Mouse (Mus musculus) right cerebral cortex, postnatal 4 days (tissue): Measurements from ENCODE around the gene Lmx1b.

ENCODE experiments used
- DNase-seq: peaks from one replicate; pipeline ENCODE4 v3.0.0-alpha.2; 2022

The Lmx1b gene

DNA sequence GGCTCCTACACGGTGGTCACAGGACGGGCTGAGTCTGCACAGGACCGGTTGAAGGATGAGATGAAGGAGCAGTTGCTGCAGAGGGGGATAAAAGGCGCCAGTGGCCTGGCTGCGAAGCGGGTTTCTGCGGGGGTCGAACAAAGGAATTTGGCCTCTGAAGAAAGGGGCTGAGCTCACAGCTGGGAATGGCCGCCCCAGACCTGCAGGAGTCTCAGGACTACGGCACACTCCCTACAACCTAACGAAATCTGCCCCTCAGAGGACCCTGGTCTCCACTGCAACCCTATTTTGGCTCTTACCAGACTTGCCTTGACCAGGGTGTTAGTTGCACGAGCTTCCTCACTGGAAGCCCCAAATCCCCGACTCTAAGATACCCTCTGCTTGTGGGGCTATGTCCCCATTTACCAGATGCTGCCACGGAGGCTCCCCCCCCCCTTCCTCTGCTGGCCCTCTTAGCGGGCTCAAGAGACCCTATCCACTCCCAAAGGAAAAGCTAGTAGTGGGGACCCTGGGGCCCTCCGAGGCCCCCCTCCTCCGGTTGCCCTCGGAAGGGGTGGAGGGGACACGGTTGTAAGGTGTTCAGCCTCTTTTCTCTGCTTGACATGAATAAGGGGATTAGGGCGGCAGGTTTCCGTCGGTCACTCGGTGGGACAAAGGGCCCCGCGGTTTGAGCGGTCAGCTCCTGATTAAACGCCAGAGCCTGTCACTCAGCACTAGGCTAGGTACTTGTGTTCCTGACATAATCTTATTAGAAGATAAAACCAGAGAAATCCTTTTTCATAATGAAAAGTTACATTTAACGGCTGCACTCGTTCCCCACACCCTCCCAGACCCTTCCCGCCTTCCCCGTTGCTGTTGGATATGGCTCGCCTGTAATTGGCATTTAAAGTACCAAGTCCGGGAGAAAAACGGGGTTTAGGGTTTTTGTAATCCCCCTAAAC is 10.0 kb downstream of the Lmx1b start:
- DNase-seq: no peak

DNA sequence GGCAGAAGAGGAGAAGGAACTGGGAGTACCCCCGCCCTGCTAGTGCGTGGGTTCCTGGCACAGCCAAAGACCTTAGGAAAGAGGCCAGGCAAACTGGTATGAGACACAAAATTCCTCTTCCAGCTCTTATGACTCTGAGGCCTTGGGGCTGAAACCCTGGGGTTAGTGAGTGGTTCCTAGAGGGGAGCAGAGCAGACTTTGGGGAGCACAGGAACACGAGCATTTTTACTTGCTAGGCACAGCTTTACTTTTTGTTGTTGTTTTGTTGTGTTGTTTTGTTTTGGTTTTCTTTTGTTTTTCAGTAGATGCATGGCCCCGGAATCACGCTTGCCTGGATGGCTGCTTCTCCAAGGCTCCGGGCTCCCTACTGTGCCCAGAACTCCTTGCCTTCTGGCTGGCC is 10.7 kb downstream of the Lmx1b start:
- DNase-seq: no peak

DNA sequence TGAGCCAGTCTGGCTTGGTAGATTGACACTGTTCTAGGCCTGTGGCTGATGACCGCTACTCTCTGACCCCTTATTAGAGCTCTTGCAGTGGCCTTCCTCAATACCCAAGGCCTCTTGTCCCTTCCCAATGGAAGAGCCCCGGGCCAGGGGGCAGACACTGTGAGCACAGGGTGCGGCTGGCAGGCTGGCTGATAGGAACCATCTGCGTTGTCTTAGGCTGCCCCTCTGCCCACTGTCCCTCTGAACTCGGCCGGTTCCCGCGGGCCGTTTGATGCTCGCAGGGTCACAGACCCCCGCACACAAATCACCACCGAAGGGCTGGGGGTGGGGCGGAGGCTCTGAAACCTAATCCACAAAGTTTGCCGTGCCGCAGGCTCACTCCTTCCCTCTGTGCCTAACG is 11.5 kb downstream of the Lmx1b start:
- DNase-seq: no peak

DNA sequence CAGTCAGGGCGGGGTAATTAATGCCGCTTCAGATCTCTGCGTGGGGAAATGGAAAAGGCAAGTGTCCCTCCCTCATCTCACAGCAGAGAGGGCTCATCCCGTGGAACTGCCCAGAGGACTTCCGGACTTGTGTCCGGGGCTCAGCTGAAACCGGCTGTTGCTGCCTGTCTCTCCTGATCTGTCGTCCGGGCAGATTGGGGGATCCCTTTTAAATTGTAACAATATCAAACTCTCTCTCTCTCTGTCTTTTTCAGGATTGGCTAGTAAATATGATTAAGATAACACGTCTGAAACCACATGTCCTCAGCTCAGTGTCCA is 13.3 kb downstream of the Lmx1b start:
- DNase-seq: no peak

DNA sequence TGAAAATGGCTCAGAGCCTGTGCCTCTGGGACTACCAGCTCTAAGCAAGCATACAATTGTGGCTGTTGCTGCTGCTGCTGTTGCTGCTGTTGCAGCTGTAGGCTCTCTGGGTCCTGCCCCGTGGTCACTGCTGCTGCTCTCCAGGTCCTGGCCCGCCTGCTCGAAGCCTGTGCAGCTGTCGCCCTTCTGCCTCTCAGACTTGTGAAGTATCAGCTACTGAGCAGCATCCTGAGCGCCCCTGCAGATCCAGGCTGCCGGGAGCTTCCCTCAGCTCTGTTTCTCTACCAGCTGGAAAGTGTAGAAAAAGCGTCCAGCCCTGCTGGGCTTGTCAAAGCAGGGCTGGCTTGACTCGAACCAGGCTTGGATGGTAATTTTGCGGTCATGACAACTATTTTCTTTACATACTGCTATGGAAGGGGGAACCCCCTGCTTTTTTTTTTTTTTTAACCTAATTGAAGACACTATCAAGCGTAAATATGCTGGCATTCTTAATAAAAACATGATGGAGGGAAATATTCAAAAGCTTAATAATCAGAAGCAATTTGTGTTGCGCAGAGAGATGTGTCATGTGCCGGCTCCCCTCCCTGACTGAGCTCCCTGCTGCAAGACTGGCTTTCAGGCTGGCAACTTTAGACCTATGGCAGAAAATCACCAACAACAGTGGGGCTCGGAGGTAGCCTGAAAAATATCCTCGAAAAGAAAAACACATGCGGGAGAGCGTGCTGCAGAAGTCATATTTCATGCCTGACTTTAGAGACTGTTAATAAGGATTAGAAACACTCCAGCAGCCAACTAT is 13.9 kb downstream of the Lmx1b start:
- DNase-seq: no peak

DNA sequence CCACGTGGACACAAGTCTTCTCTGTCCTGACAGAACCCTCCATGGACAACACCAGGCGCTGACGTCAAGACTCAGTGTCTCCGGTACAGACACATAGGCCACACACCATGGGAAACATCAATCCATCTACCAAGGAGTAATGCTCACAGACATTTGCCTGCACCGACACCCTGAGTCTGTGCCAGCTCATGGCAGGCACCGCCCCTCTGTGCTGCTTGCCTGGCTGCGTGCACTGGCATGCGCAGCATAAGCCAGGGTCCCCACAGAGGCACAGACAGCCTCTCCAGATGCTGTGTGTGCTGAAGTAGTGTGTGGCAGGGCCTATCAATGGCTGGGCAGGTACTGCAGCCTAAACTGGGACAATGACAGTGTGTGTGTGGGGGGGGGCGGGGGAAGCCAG is 22.6 kb downstream of the Lmx1b start:
- DNase-seq: no peak

DNA sequence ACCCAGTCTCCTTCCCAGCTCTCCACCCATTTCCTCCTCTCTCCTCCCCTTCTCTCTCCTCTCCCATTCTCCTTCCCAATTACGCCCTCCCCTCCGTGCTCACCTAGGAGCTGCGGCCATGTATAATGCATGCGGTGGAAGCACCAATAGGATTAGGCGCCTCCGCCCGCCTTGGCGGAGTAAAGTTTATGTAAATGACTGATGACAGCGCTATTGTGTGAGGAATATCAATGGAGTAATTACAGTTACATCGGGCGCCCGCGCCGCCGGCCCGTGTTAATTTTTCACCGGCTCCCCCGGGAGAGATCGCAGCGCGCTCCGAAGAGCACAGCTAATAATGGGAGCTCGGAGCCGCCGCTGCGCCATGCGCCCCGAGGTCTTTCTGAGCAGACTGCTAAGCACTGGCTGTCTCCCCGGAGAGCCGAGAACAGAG is 23.9 kb downstream of the Lmx1b start:
- DNase-seq: no peak

DNA sequence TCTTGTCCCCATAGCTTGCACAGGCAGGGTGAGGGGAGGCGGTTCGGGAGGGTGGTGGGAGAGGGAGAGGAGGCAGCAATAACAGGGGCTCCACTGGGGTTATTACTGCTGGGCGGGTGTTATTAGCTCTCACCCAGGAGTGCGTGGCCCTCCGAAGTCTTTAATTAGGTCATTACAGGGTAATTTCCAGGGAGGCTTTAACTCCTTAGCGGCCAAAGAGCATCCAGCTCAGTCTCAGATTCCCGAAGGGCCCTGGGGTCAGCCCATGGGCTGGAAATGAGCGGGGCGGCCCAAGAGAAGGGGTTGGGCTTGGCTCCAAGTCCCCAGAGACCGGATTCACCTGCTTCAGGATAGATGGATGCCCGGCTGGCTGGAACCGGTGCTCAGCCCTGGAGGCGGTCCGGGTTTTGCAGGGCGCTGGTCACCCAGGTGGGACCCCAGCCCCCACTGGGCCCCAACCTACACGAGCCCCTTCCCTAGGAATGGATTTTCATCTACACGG is 24.4 kb downstream of the Lmx1b start:
- DNase-seq: no peak

DNA sequence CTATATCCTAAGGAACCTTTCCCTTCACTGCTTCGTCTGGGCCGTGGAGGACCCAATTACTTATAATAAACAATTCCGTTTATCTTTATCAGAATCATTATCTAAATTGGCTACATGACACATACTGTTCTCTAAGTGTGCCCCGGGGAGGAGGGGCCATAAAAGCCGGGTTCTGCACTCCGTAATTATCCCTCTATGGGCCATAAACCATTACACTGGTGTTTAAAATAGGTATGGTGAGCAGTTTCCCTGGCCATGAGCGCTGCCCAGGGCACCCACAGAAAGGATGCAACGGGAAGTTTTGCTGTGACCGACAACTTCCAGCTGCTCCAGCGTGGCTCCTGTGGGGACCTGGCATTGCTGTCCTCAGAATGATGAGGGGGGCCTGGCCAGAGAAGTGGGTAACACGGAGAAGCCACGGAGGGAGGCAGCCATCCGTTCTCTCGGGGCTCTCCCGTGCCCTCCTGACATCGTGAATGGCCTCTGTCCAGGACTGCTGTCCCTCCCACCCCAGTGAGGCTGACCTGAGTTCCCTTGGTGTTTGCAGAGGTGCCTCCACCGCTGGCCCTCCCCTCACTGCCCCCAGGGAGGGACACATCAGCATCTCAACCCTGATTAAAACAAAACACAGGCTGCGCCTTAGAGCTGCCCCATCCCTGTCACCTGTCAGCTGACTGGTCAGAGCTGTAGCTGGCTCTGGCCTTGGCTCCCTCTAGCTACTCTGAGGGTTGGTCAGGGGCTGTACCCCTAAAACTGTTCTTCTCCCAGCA is 34.6 kb downstream of the Lmx1b start:
- DNase-seq: no peak

DNA sequence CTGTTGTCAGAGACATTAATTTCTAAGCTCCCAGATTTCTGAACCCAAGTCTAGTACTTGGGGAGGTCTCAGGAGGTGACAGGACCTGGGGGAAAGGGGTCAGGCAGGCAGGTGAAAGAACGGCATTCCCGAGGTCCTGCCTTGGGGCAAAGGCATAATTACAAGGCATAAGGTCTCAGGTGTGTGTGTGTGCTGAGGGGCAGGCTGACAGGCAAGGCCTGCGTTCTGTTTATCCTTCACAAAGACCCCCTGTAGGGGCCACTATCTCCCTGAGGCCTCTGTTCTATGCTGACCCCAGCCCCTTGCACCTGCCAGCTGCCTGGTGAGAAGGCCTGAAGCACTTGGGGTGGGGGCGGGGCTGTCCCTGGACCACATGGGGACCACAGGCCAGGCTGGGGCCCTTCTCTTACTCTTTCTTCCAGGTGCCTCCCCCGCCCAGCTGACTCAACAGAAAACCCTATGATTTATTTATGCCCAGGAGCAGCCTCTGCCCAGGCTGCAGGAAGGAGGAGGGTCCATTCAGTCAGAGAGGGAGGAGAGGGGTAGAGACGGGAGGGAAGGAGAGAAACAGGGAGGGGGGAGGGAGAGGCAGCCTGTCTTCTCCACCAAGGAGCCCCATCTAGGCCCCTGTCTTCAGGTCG is 35.3 kb downstream of the Lmx1b start:
- no peak for DNase-seq

DNA sequence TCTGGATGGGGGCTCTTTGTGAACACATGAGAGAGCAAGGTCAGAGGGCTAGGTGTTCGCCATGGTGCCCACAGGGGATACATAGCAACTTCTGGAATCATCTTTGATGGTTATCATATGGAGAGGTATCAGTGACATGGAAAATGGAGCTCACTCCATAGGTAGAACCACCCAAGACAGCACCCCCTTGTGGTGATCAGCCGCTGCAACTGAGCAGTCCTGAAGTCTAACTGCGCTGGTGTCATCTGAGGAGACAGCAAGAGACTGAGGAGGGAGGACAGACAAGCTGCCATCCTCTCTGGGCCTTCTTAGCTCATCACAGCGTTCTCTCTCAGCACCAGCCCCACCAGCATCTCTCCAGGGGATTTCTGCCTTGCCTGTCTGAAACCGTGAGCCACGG is 39.8 kb downstream of the Lmx1b start:
- DNase-seq: no peak

DNA sequence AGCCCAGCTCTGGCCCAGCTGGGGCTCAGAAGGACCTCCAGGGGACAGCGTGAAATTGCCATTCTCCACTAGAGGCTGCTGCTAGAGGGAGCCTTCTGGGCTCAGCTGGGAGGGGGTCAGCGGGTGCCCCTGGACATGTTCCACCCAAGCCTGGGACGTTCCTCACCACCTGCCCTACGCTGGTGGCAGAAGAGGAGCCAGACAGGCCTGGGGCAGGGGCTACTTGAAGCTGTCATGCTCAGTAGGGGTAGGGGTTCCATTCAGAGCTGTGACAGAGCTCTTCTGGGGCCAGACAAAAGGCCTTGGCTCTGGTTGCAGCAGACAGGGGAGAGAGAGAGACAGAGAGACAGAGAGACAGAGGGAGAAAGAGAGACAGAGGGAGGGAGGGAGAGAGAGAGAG is 42.9 kb downstream of the Lmx1b start:
- DNase-seq: no peak

DNA sequence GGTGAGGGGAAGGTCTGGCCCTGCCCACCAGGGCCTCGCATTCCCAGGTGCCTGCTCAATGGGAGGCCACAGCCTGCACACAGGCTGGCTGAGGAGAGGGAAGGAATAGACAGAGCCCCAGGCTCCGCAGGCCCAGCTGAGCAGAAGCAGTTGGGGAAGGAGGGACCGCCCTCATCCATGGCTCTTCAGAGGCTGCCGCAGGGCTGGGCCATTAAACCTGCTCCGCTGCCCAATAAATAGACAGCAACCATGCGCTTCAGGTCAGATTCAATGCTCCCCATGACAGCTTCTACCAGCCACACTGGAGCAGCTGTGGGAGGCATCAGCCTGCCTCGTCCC is 45.3 kb downstream of the Lmx1b start:
- DNase-seq: no peak

DNA sequence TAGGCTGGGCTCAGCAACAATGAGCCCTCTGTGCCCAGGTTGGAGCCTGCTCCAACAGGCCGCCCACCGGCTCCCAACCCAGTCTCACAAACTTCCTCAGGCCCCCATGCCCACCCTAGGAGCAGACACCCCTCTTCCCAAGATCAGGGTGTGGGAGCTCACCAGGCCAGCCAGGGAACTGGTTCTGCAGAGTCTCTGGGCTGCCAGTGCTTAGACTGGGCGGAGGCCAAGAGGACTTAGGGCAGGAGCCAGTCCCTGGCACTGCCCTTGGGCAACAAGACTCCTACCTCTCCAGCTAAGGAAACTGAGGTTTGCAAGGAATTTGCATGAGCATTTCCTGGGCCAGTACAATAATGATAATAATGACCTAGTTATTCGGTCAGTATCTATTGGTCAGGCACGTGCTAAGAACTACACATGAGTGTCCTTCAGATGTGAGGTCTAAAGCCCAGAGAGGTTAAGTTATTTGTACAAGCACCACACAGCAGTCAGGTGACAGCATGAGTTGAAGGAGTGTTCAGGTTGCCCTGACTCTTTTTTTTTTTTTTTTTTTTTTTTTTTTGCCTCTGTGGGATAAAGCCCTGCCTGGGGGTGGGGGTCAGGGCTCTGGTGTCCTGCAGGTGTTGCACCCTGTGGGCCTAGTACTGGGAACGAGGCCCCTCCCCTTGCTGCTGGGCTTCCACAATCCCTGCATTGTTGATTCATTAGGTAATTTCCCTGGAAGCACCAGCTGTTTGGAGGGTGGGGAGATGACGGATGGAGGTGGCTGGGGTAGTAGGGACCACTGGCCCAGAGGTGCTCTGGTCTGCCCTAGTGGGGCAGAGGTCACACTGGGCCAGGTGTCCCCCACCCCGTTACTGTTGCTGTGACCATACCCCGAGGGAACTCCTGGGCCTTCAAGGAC is 45.9 kb downstream of the Lmx1b start:
- no peak for DNase-seq

DNA sequence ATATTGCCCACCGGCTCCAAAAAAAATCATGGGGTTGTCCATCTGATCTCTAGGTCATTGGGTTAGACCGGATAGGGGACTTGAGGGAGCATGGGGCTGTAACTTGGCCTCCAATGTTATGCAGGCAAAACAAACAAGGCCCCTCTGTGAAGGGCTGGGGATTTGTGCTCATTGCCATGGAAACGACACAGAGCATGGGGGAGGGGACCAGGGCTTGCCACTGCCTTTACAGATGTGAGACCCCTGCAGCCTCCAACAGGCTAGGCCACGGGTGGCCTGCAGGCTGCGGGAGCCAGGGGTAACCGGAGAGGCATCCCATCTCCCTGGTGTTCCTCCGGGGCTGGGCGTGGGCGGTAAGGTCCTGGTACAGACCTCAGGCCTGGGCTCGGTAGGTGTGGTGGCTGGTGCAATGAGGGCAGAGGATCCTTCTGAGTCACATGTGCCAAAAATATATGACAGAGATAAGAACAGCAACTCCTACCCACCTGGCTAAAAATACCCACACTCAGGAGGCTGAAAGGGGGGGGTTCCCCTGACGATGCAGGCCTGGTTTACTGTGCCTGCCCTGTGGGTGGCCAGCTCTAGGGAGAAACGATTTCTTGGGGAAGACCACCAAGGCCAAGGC is 47.3 kb downstream of the Lmx1b start:
- peak; percentile 54 for DNase-seq

DNA sequence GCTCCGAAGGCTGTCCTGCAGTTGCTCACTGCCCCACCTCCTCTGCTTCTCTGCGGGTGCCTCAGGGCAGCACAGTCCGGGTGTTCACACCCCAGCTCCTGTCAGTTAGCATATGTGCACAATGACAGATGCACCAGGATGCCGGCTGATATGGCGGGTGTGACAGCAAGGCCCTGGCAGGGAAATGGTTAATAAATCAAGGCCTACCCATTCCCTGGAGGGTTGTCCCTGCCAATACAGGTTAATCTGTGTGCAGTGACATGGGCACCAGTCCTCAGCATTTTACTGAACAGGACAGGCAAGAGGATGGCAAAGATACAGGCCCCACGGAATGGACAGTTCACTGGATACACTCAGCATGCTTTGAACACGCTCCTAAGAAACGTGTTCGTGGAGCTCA is 51.0 kb downstream of the Lmx1b start:
- DNase-seq: no peak

DNA sequence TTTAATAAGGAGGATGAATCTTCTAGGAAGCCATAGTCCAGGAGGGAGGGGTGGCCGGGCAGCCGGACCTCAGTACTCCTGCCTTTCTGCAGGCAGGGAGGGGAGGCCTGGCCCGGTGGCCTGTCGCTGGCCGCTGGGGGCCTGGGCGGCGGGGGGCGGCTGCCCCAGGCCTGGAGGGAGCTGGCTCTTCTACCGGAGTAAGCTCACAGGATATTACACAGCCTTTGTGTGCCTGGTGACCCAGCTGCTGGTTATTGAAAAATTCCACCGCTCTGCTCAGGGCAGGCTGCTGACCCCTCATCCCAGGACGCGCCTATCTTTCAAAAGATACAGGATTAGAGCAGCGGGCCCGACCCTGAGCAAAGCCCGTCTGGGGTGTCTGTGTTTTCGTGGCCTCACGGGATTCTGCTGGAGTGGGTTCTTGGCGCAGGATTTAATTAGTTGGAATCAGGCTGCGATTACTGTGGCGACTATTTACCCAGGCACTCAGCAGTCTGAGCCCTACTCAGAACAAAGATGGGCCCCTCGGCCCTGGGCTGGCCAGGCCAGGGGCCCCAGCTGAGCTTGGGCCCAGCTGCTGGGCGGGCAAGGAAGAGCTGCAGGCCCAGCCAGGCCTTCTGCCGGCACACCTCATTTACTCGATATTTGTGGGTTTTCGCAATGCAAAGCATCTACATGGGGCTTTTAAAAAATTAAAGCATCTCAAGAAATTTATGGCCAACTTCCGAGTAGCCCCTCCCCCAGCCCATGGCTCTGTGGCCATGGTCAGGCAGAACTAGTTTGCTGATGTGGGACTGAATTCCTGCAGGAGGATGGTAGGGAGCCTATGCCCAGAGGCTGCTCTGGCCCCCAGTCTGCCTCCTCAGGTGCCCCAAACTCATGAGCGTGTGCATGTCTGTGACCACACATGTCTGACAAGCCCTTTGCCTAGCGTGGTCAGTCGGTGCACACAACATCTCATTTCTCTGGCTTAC is 55.1 kb downstream of the Lmx1b start:
- no peak for DNase-seq

DNA sequence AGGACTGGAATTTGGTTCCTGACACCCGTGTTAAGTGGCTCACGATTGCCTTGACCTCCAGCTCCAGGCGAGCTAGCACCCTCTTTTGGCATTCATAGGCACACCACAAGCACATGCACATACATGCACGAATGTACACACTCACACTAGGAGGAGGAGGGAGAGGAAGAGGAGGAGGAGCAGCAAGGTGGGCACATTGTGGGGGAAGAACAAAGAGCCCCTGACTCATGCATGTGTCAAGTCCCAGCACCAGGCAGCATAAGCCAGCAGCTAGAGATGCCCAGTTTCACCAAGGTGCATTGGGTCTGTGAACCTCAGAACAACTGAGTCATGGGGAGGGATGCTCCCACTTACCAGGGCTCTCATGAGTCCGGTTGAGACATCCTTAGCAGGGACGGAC is 56.5 kb downstream of the Lmx1b start:
- DNase-seq: no peak

DNA sequence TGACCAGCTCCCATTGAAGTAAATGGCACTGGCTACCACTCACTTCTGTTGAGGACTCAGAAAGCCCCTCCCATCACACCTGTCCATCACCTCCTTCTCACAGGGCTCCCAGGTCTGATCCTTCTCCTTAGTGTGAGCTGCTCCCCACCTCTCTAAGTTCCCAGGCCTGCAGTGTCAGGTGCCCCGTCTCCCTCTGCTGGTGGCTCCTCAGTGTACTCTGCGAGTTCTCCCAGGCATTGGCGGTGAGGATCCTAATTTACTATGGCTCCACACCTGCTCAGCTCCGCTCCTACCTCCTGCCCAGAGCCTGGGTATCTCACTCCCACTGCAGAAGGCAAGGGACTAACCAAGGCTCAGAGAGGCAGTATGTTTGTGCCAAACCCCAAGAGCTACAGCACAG is 57.0 kb downstream of the Lmx1b start:
- DNase-seq: peak; percentile 51

DNA sequence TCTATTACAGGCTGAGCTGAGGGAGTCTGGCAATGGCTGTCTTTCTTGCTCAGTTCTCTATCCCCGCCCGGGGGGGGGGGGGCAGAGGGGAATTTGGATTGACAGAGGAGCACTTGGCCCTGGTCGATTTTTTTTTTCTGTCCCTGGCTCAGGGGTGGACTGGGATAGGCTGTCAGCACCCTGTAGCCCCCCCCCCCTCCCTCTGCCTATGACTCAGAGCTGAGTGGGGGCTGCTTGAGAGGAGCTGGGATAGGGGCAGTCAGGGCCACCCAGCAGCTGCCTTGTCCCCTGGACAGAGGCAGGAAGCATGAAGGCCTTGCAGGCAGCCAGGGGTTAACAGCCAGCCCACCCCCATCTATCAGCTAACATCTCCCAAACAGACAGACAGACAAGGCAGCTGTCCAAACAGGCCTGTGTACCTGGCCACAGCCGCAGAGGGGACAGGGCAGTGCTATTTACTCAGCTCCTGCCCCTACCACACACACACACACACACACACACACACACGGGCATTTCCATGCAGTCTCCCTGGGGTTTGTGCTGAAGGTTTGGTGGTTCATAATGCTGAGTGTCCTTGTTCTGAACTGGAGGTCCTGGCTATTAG is 57.8 kb downstream of the Lmx1b start:
- no peak for DNase-seq
